Mouse (Mus musculus) large intestine, adult 2 months (tissue): ENCODE measurements around the gene Stap2. TPM values are rescaled to one million over a fixed set of nuclear protein-coding genes. Genes with fewer than 3 reads are reported as not detected.

Experiments used
- DNase-seq: peaks from one replicate; pipeline ENCODE4 v3.0.0-alpha.2; 2012; ENCODE audit warnings: low read depth, low spot score
- WGBS: fragments of 180-500 bp; shearing (Covaris S2); methylation state at CpG from one replicate; pipeline ENCODE4 v1.1.7; 2018; 5-methylcytosine and 5-hydroxymethylcytosine counted together
- polyA plus RNA-seq: library from polyadenylated mRNA; depleted of rRNA; stranded (reverse); fragments of >200 nt; gene quantifications from 2 replicates; pipeline ENCODE4 v1.2.3, GENCODE M21; 2012

The Stap2 gene
- polyA plus RNA-seq, 1 experiment = 174 TPM

DNA sequence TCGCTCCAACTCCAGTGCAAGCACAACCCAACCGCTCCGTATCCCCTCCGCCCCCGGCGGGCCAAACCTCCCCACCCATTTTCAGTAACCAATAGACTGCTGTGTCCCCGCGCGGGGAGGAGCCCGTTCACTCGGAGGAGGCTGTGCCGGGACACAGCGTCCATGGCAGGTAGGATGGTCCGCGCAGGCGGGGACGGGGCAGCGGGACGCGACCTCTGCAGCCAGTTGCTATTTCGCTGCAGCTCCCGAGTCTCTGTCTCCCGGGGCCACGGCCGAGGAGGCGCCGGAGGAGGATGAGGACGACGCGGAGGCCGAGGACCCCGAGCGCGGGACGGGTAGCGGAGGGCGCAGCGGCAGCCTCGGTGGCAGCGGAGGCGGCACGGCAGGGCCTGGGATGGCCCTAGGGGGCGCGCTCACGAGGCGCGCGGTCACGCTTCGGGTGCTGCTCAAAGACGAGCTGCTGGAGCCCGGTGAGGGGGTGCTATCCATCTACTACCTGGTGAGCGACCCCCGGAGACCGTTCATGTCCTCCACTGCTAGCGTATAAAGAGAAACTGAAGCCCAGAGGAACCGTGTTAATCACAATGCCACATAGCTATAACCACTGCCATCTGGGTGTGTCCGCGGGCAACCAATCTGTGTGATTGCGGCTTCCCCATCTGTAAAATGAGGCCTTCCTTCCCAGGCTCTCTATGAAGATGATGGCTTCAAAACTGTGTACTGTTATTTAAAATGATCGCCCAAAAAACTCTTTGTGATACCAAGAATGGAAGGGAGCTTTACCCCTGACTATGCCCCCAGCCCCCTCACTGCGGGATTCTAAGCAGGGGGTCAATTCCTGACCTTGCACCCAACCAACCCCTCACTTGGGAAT lies 3.9 kb upstream of the Stap2 start:
- WGBS = 1% methylated on average over 59 of the region's 62 CpGs
- peak; percentile 71 for DNase-seq

DNA sequence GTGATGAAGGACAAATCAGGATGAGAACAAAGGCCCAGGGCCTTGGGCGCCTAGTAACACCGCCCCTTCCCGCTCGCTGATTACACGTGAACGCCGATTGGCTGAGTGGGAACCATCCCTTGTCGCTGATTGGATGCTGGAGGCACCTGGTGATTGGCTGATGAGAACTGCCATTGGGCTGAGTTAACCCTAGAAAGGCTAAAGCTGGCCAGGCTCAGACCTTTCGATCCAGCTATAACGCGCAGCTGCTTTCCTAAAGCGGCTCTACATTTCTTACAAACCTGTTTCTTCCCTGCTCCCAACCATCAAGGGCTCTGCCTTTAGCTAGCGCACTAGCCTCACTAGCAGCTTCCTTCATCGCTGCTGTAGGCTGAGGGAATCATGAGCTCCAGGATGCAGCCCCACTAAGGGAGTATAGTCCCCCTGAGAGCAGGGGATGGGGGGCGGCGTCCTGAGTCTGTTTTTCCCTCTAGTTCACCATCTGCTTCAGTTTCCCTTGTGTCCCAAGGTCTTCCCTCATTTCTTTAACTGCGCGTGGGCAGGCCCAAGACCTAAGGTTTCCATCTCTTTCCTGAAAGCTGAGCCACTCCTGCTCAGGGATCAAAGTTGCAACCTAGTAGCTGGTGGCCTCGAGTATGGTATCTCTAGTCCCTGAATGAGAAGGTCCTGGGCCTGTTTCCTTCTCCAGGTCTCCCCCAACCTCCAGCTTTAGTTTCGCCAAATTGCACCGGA lies 3.1 kb upstream of the Stap2 start:
- DNase-seq = peak; percentile 98
- under 1% methylated on average over 21 of the region's 21 CpGs for WGBS

DNA sequence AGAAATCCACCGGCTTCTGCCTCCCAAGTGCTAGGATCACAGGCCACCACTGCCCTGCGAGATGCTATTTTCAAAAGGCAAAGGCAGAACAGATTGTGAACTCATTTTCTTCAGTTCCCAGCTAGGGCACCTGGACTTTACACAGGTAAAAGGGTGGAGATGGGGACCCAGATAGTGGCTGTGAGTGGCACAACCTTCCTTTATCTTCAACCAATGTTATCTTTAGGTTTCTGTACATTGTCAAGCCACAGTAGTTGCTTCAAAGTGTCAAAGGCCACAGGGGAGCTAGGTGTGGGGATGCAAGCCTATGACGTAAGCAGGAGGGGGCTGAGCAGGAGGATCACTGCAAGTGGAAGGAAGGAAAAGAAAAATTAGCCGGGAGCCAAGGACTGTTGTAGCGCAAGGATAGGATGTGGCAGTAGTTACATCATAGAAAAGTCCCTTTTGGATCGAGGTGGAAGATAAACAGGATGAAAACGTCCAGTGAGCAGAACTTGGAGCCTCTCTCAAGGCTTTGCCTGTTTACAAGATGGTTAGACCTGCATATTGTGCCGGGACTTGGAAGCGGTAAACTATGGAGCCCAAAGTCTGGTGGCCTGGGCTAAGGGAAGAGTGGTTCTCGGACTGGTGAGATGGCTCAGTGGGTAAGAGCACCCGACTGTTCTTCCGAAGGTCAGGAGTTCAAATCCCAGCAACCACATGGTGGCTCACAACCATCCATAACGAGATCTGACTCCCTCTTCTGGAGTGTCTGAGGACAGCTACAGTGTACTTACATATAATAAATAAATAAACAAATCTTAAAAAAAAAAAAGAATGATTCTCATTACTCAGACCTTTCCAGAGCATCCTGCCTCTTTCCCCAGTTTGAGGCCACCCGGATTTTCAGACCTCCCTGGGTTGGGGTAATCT lies 2.3 kb upstream of the Stap2 start:
- DNase-seq = no peak
- 28% methylated on average over 14 of the region's 14 CpGs for WGBS

DNA sequence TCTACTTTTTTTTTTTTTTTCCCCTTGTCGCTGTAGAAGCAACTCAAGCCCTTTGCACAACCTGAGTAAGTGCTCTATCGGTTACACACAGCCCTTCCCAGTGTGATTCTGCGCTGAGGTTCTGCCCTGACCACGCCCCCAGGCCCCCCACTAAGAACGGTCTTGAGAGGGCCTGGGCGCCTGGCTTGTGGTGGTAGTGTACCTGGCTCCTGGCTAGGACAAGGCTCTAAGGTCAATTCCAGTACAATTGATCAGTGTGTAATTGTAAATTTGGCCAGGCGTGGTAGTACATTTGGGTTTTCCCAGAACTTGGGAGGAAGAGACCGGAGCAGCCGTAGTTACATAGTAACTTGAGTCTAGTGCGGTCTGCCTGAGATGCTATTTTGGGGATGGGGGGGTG lies 1.6 kb upstream of the Stap2 start:
- WGBS = 46% methylated on average over 10 of the region's 10 CpGs
- no peak for DNase-seq

DNA sequence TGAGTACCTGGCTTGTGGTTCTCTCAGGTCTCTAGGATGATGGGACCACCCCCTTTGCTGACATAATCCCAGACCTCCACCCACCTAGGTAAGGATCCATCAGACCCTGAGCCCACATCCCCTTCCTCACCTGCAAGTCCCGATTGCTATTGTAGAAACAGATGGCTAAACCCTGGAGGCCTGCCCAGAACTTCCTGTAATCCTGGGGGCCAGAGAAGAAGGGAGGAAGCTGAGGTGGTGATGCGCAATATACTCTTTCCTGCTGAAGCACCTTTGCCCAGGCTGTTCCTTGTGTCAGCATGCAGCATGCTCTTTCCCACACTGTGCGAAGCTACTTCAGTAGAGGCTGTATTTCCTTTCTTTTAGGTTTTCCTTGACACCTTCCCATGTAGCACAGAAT lies 2.4 kb downstream of the Stap2 start:
- whole genome bisulfite sequencing = 81% methylated on average over 3 of the region's 3 CpGs
- DNase-seq = no peak

DNA sequence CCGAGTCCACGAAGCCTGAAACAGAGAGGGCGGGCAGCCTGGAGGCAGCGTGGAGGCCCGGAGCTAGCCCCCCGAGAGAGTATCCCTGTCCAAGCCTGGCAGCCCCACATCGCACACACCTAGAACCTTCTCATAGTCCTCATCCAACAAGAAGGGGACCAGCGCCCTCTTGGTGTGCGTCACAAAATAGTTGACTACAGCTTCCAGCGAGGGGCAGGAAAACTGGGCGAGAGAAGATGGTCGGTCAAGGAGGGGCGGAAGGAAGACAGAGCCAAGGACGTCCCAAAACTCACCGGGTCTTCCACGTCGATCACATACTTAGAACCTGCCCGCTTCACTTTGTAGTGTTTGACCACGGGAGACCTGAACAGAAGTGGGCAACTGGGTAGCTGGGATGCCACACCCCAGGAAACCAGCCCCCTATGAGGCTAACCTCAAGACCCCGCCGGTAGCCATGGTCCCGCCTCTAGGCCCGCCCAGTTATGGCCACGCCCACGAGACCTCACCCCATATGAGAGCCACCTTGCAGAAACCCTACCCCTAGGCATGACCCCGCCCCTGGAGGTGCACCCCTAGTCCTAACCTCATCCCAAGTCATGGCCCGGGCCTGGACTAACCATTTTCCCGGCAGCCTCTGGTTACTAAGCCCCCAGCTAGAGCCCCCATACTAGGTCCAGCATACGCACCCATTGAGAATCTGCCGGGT lies 5.4 kb downstream of the Stap2 start:
- WGBS = 60% methylated on average over 30 of the region's 30 CpGs
- DNase-seq = no peak

DNA sequence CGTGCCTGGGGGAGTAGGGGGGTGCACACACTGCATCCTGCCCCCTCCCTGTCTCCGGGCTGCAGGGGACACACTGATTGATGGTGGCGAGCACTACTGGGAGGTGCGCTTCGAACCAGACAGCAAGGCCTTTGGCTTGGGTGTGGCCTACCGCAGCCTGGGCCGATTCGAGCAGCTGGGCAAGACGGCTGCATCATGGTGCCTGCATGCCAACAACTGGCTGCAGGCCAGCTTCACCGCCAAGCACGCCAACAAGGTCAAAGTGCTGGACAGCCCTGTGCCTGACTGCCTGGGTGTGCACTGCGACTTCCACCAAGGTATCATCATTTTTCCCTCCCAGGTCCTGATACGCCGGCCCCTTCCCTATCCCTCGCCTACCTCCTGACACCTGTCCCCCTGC lies 9.4 kb downstream of the Stap2 start:
- WGBS = 40% methylated on average over 15 of the region's 15 CpGs
- DNase-seq = peak; percentile 78

DNA sequence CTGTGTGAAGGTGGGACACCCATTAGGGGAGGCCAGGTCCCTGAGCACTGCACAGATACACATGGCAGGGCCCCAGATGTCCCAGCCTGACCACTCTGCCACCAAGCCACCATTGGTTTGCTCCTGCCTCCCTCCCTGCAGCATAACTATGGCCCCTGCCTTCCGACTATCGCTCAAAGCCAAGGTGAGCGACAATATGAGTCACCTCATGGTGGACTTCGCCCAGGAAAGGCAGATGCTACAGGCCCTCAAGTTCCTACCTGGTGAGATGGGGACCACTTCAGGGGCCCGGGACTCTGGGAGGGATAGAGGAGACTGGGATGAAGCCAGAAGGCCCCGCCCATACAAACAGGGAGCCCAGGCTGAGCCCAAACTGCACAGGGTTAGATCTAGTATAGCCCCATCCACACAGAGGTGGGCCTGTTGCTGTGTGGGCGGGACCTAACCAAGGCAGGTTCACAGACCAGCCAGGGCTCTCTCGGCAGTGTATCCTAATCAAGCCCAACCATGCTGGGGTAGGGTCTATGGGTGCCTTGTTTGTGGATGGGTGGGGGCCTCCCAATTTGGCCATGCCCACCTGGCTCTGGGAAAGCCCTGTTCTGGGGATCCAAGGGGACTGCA lies 15.0 kb downstream of the Stap2 start:
- no peak for DNase-seq
- 41% methylated on average over 8 of the region's 8 CpGs for WGBS

DNA sequence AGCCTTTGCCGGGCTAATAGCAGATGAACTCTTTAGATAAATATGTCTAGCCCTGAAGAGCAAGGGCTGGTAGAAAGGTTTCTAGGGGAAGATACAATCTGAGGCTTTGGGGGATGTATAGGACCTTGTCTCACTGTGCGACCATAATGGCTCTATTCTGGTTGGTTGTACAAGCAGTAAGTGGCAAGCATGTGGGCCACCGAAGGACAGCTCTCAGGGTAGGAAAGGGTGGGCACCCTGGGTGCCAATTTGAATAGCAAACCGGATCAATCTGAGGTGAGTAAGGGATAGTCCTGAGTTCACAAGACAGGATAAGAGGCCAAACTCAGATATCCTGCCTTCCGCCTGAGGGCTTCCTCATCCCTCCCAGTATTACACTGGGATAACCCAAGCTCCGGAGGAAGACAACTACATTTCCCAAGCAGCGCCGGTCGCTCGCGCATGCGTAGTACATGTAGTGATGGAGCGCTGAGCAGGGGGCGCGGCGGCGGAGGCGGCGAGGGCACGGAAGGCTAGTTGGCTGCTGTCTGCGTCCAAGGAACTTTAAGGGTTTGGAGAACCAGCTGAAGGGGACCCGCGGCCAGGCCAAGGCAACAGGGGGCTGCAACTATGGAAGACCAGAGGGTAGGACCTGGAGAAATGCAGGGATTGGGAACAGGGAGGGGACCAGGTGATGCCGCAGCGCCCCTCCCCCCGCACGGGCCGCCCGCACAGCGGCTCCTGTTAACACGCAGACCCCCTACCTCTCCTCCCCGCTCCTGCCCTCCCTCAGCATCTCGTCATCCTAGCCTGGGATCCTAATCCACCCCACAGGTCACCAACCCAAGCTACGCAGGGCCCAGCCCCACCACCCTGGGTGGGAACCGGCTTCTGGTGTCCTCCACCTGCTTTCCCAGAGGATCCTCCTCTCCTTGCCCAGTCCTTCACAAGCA lies 19.1 kb downstream of the Stap2 start, which contains the start of gene Fsd1:
TSS of gene Fsd1 (plus strand) at position 480 of the 932 bp plus-strand sequence.
- 10% methylated on average over 35 of the region's 35 CpGs for WGBS
- DNase-seq = no peak

DNA sequence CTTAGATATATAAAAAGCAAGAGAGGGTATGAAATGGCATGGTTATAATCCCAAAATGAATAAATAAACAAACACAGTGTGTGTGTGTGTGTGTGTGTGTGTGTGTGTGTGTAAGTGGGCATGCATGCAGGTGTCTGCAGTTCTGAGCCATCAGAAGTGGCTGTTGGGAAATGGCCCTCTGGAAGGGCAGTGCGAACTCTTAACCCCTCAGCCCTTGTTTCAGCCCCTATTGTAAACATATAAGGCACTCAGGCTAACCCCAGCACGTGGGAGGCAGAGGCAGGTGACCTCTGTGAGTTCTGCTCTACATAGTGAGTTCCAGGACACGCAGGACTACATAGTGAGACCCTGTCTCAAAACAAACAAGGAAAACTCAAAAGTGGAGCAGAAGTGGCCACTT lies 28.1 kb downstream of the Stap2 start:
- DNase-seq = no peak
- WGBS = 61% methylated on average over 3 of the region's 3 CpGs

DNA sequence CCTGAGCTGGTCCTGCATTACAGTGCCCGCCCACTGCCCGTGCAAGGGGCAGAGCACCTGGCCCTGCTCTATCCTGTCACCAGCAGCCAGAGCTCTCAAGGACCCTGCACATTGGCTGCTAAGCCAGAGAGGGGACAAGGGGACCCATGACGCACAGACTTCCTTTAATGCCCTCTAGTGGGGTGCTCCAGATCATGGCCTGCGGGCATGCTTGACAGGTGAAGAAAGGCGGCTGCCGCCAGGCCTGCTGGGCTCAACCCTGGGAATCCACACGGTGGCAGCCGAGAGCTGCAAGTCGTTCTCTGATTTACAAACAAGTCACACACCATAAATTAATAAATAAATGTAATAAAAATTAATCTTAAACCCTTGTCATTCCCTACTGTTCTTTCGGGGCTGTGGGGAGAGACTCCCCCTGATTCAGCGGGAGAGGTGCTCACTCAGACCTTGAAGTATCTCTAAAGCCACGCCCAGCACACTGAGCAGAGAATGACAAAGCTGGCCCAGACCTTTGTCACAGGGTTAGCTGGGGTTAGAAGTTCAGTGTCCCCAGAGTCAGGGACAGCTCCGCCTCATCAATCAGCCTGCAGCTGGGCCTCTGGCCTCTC lies 29.0 kb downstream of the Stap2 start:
- WGBS = 17% methylated on average over 13 of the region's 13 CpGs
- DNase-seq = no peak

DNA sequence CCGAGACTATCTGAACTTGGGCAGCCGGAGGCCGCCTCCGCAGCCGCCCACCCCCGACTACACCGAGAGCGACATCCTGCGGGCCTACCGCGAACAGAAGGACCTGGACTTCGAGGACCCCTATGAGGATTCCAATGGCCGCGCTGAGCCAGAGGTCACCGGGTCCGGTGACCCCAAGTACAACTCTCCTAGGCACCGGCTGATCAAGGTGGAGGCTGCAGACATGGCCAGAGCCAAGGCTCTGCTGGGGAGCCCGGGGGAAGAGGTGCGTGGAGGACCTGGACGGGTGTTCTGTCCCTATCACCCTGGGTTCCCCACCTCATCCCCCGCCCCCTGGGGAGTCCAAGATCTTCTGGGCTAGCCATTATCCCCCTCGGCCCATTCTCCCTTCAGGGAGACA lies 33.9 kb downstream of the Stap2 start:
- WGBS = 47% methylated on average over 22 of the region's 22 CpGs
- no peak for DNase-seq

DNA sequence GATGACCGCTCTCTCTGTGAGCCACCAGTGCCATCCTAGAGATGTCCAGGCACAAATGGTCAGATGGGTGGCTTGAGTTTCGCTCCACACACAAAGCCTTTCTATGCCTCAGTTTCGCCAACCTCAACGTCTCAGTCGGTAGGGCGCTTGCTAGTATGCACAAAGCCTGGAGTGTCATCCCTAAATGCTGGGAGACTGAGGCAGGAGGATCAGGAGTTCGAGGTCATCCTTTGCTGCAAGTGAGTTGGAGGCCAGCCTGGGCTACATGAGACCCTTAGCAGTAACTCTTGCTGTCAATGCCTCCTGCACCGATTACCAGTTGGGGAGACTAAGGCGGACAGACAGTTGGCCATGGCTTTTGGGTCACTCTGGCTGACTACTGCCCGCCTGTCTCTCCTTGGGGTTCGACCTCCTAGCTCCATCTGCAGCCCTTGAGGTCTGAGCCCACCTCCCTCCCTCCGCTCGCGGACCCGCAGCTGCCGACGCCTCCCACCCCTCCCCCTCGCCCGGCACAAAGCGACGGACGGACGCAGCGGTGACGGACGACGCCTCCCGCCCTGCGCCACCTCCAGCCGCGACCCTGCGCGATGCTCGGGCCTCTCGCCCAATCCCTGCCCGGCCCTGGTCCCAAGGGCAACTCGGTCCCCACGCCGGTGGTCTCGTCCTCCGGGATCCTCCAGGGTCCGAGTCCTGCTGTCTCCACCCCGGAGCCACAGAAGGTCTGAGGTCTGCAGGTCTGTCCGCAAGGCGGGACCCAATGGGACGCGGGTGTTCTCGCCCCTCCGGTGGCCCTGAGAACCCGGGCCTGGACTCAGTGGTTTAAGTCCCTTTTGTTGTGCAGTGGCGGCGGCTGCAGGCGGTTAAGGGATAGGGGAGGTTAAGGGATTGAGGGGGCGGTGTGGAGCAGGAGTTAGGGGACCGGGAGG lies 35.2 kb downstream of the Stap2 start, which contains the start of gene Shd:
TSS of gene Shd (plus strand) at position 502 of the 926 bp plus-strand sequence.
- 11% methylated on average over 55 of the region's 55 CpGs for WGBS
- DNase-seq = no peak

DNA sequence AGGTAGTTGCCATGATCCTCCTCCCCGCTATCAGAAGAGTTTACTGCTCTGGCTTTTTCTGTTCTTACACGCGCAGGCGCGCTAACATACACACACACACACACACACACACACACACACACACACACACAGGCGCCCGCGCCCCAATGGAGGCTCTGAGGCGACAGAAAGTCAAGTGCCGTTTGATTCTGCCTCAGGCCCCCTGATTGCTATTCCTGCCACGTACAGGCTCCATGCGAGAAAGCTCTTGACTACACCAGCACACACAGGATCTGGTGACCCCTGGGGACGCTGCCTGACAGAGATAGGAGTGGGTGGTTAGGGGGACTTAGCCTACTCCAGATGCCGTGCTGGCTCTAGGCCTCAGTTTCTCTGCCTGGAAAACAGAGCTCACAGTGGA lies 35.8 kb downstream of the Stap2 start:
- DNase-seq = no peak
- 41% methylated on average over 14 of the region's 14 CpGs for WGBS

DNA sequence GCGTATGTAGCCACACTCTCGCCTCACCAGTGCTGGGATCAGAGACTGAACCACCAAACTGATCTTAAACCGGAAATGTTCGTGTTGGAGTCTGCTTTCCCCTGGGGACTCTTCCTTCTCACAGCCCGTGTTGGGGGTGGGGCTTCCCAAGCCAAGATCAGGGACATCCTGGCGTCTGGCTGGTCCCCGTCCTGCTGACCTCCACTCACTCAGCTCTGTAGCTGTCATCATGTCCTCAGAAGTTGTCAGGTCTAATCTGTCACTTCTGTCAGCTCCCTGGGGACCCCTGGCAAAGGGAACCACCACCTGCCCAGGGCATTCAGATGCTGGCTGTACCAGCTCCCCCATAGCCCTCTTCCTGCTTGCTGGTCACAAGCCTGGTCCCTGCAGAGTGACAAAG lies 37.2 kb downstream of the Stap2 start:
- no peak for DNase-seq
- WGBS = 78% methylated on average over 7 of the region's 7 CpGs

DNA sequence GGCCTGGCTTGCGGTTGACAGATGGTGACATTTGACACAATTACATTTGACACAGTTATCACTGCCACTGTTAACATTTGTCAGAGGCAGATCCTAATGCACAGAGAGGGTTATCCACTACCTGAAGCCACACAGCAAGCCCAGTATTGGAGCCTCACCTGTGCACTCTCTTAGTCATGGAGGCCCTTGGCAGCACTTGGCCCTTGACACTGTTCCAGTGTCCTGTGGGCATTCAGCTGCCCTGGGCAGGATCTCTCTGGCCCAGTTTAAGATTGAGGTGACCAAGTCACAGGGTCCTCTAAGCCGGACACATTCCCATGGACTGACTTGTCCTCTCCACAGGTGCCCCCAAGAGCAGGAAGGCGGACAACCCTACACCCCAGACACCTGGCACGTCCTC lies 38.2 kb downstream of the Stap2 start:
- over 99% methylated on average over 4 of the region's 4 CpGs for WGBS
- no peak for DNase-seq
